Mouse (Mus musculus): ENCODE measurements around the gene Ltbr. TPM values are rescaled to one million over a fixed set of nuclear protein-coding genes. Genes with fewer than 3 reads are reported as not detected.
"Not testable (repeated sequence)": the region's sequence is repeated elsewhere in the genome, so short reads cannot be mapped to it uniquely, and the experiment has no call there.

Ltbr gene
- total and polyA plus RNA-seq, 2 experiments from 2014 or later: 38.3 to 76.7 TPM

DNA sequence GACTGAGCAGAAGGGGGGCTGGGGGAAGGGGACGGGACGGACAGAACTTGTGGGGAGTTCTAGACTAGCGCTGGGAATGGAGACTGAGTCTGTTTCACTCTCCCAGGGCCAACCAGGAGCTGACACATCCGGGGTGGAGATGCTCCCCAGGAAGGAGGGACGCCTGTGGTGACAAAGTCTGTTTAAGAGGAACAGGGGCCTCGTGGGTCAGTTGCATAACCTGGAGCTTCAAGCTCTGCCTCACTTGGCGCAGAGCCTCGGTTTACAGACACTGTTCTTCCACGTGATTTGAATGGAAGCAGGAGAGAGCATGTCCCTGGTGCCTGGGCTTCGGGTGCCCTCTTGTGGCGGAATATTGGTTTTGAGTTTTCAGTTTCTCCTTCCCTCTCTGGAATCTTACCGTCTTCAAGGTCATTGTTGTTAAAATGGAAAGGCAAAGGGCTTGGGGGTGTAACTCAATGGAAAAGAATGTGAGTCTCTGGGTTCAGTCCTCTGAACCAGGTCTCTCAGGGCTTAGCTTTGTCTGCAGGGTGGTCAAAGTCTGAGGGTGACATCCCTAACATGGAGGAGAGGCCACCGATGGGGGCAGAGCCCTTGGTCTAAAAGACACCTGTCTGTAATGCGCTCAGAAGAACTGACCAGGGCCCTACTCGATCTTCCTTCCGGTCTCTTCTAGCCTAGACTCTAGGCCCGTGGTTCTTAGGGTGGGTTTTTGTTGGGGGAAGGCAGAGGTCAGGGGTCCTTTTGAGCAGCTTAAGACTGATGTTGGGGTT is 42.0 kb downstream of the Ltbr start:
- no peaks in the 10 kb centered on the region for H3K9me3 ChIP-seq (replicated peaks; ENCODE audit: control insufficient read depth, low read length)
- no peak overlapping the region for H3K4me3 ChIP-seq (ENCODE audit: low read depth, low read length)
- peak; percentile 94 for ATAC-seq (ENCODE audit: insufficient read depth, low read depth)
- H3K4me1 ChIP-seq (ENCODE audit: control insufficient read depth, insufficient read depth): no peaks in the 10 kb centered on the region
- peak; percentile 95 for DNase-seq (ENCODE audit: low spot score)
- peak overlapping the region; percentile 36; the same call in 1 of the 2 replicates for H3K4me2 ChIP-seq (ENCODE audit: low read depth, low read length)
- H3K27ac ChIP-seq (ENCODE audit: low read depth): peak overlapping the region; percentile 52; the same call in 1 of the 2 replicates
- TF ChIP-seq EP300 (IDR thresholded peaks at IDR 0.05; ENCODE audit: low read depth) (peak; percentile 71), CTCF (IDR thresholded peaks at IDR 0.05; ENCODE audit: low read depth) (peak; percentile 93)
- H3K36me3 ChIP-seq (replicated peaks; ENCODE audit: control insufficient read depth, insufficient read depth, low read length): no peaks in the 10 kb centered on the region
- H3K27me3 ChIP-seq (ENCODE audit: control insufficient read depth, insufficient read depth, low read length): no peaks in the 10 kb centered on the region
- 14% methylated on average over 17 of the region's 17 CpGs for WGBS
- H3K9ac ChIP-seq (replicated peaks; ENCODE audit: low read depth, low read length): peak overlapping the region; percentile 20; the same call in 1 of the 2 replicates

GRCm38 (mm10) chr6:125268799-125269198 is 44.9 kb downstream of the Ltbr start:
- TF ChIP-seq CTCF (IDR thresholded peaks at IDR 0.05; ENCODE audit: low read depth): no peak
- no peak for TF ChIP-seq EP300 (IDR thresholded peaks at IDR 0.05; ENCODE audit: low read depth)
- H3K9ac ChIP-seq (replicated peaks; ENCODE audit: low read depth, low read length): no peak overlapping the region
- no peaks in the 10 kb centered on the region for H3K27me3 ChIP-seq (ENCODE audit: control insufficient read depth, insufficient read depth, low read length)
- H3K27ac ChIP-seq (ENCODE audit: low read depth): no peak overlapping the region
- 48% methylated on average over 6 of the region's 6 CpGs for WGBS
- no peaks in the 10 kb centered on the region for H3K9me3 ChIP-seq (replicated peaks; ENCODE audit: control insufficient read depth, low read length)
- H3K36me3 ChIP-seq (replicated peaks; ENCODE audit: control insufficient read depth, insufficient read depth, low read length): no peaks in the 10 kb centered on the region
- no peak overlapping the region for H3K4me3 ChIP-seq (ENCODE audit: low read depth, low read length)
- H3K4me2 ChIP-seq (ENCODE audit: low read depth, low read length): no peak overlapping the region
- no peak for DNase-seq (ENCODE audit: low spot score)
- ATAC-seq (ENCODE audit: insufficient read depth, low read depth): no peak
- H3K4me1 ChIP-seq (ENCODE audit: control insufficient read depth, insufficient read depth): no peaks in the 10 kb centered on the region

- no peak overlapping the region for H3K27ac ChIP-seq (ENCODE audit: low read depth)
- H3K9ac ChIP-seq (replicated peaks; ENCODE audit: low read depth, low read length): no peak overlapping the region
- no peaks in the 10 kb centered on the region for H3K27me3 ChIP-seq (ENCODE audit: control insufficient read depth, insufficient read depth, low read length)
- H3K36me3 ChIP-seq (replicated peaks; ENCODE audit: control insufficient read depth, insufficient read depth, low read length): no peaks in the 10 kb centered on the region
- no peaks in the 10 kb centered on the region for H3K9me3 ChIP-seq (replicated peaks; ENCODE audit: control insufficient read depth, low read length)
- no peaks in the 10 kb centered on the region for H3K4me1 ChIP-seq (ENCODE audit: control insufficient read depth, insufficient read depth)
- H3K4me2 ChIP-seq (ENCODE audit: low read depth, low read length): no peak overlapping the region
- H3K4me3 ChIP-seq (ENCODE audit: low read depth, low read length): no peak overlapping the region
- ATAC-seq (ENCODE audit: insufficient read depth, low read depth): no peak
- TF ChIP-seq EP300 (IDR thresholded peaks at IDR 0.05; ENCODE audit: low read depth): no peak
- TF ChIP-seq CTCF (IDR thresholded peaks at IDR 0.05; ENCODE audit: low read depth): no peak
- DNase-seq (ENCODE audit: low spot score): no peak
- WGBS: 79% methylated on average over 3 of the region's 3 CpGs
Measured at GRCm38 (mm10) chr6:125267469-125267868, 46.2 kb downstream of the Ltbr start.

DNA sequence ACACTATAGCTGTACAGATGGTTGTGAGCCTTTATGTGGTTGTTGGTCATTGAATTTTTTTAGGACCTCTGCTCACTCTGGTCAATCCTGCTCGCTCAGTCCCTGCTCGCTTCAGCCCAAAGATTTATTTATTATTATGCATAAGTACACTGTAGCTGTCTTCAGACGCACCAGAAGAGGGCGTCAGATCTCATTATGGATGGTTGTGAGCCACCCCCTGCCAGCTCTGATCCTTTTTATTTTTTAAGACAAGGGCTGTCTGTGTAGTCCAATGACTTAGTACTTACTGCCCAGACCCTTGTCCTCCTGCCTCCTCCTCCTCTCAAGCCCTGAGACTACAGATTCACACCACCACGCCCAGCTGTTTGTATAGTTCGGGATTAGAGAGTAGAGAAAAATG is 47.1 kb downstream of the Ltbr start:
- not testable (repeated sequence) for H3K4me1 ChIP-seq (ENCODE audit: control insufficient read depth, insufficient read depth); H3K27ac ChIP-seq (ENCODE audit: low read depth); ATAC-seq (ENCODE audit: insufficient read depth, low read depth); H3K4me2 ChIP-seq (ENCODE audit: low read depth, low read length); H3K4me3 ChIP-seq (ENCODE audit: low read depth, low read length); H3K36me3 ChIP-seq (replicated peaks; ENCODE audit: control insufficient read depth, insufficient read depth, low read length); H3K27me3 ChIP-seq (ENCODE audit: control insufficient read depth, insufficient read depth, low read length); H3K9ac ChIP-seq (replicated peaks; ENCODE audit: low read depth, low read length); H3K9me3 ChIP-seq (replicated peaks; ENCODE audit: control insufficient read depth, low read length); DNase-seq (ENCODE audit: low spot score)
- 57% methylated on average over 6 of the region's 6 CpGs for WGBS

- Histone ChIP-seq H3K4me1 (ENCODE audit: control insufficient read depth, insufficient read depth) (no peaks in the 10 kb centered on the region), H3K4me3 (ENCODE audit: low read depth, low read length) (no peak overlapping the region), H3K4me2 (ENCODE audit: low read depth, low read length) (no peak overlapping the region), H3K27me3 (ENCODE audit: control insufficient read depth, insufficient read depth, low read length) (no peaks in the 10 kb centered on the region), H3K9me3 (replicated peaks; ENCODE audit: control insufficient read depth, low read length) (no peaks in the 10 kb centered on the region), H3K27ac (ENCODE audit: low read depth) (no peak overlapping the region), H3K36me3 (replicated peaks; ENCODE audit: control insufficient read depth, insufficient read depth, low read length) (no peaks in the 10 kb centered on the region), H3K9ac (replicated peaks; ENCODE audit: low read depth, low read length) (no peak overlapping the region)
- ATAC-seq (ENCODE audit: insufficient read depth, low read depth) (no peak), DNase-seq (ENCODE audit: low spot score) (no peak)
- 63% methylated on average over 13 of the region's 13 CpGs for WGBS
- TF ChIP-seq CTCF (IDR thresholded peaks at IDR 0.05; ENCODE audit: low read depth): no peak
- TF ChIP-seq EP300 (IDR thresholded peaks at IDR 0.05; ENCODE audit: low read depth): no peak
Measured at GRCm38 (mm10) chr6:125266091-125266490, 47.6 kb downstream of the Ltbr start.

DNA sequence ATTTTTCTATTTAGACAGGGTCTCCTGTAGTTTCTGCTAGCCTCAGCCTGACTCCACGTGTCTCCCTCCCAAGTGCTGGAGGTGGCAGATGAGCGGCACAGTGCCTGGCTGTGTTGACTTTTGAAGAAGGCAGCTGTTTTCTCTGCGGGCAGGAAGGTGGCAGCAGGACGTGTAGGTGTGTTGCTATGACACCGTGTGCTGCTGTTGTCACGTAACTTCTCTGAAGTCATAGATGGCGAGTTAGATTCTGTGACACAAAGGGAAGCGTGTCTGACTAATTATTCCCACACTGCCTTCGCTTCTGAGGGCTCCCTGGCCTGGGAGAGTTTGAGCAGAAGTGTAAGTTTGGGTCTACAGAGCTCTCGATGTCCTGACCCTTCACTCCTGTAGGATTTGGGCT is 48.4 kb downstream of the Ltbr start:
- no peak for DNase-seq (ENCODE audit: low spot score)
- no peak overlapping the region for H3K4me3 ChIP-seq (ENCODE audit: low read depth, low read length)
- H3K9me3 ChIP-seq (replicated peaks; ENCODE audit: control insufficient read depth, low read length): no peaks in the 10 kb centered on the region
- ATAC-seq (ENCODE audit: insufficient read depth, low read depth): no peak
- no peaks in the 10 kb centered on the region for H3K27me3 ChIP-seq (ENCODE audit: control insufficient read depth, insufficient read depth, low read length)
- no peak overlapping the region for H3K27ac ChIP-seq (ENCODE audit: low read depth)
- H3K4me2 ChIP-seq (ENCODE audit: low read depth, low read length): no peak overlapping the region
- H3K9ac ChIP-seq (replicated peaks; ENCODE audit: low read depth, low read length): no peak overlapping the region
- WGBS: 45% methylated on average over 10 of the region's 10 CpGs
- H3K36me3 ChIP-seq (replicated peaks; ENCODE audit: control insufficient read depth, insufficient read depth, low read length): no peaks in the 10 kb centered on the region
- no peaks in the 10 kb centered on the region for H3K4me1 ChIP-seq (ENCODE audit: control insufficient read depth, insufficient read depth)
- TF ChIP-seq CTCF (IDR thresholded peaks at IDR 0.05; ENCODE audit: low read depth) (no peak), EP300 (IDR thresholded peaks at IDR 0.05; ENCODE audit: low read depth) (no peak)

All from heart, postnatal 0 days (tissue).